Mouse (Mus musculus) megakaryocyte, embryonic 14.5 days (primary cell): ENCODE data around the gene Cacng5. TPM values are rescaled to one million over a fixed set of nuclear protein-coding genes. Genes with fewer than 3 reads are reported as not detected.
A peak's percentile ranks its signal among the peaks of the same experiment; 100 is the strongest.

Experiments
- H3K27me3 ChIP-seq: replicated peaks from 2 replicates; pipeline ENCODE3; 2012; ENCODE audit warnings: inconsistent platforms
- H3K36me3 ChIP-seq: replicated peaks from 2 replicates; pipeline ENCODE3; 2012; ENCODE audit warnings: low read length, inconsistent platforms, mixed read lengths
- H3K4me1 ChIP-seq: 2 replicates; pipeline ENCODE4 v1.6.1; 2012; ENCODE audit warnings: inconsistent platforms
- H3K4me3 ChIP-seq: replicated peaks from 2 replicates; pipeline ENCODE3; 2012; ENCODE audit warnings: moderate library complexity, mild to moderate bottlenecking, inconsistent platforms
- H3K9me3 ChIP-seq: 2 replicates; pipeline ENCODE4 v1.6.1; 2012; ENCODE audit warnings: inconsistent platforms
- FLI1 ChIP-seq: IDR thresholded peaks from 2 replicates; pipeline ENCODE4 v1.6.1; 2012; ENCODE audit warnings: low read length, inconsistent platforms, mixed read lengths
- GATA1 ChIP-seq: IDR thresholded peaks from 3 replicates; pipeline ENCODE4 v1.6.1; 2012; ENCODE audit warnings: mixed read lengths, low read length, inconsistent platforms, borderline replicate concordance
- polyA plus RNA-seq: library from polyadenylated mRNA; stranded (reverse); fragments of >175 nt; gene quantifications from 2 replicates; pipeline ENCODE4 v1.2.3, GENCODE M21; 2012; ENCODE audit warnings: low replicate concordance; ENCODE audit not compliant: insufficient read depth

Gene Cacng5
- polyA plus RNA-seq, 1 experiment, result not detected

DNA sequence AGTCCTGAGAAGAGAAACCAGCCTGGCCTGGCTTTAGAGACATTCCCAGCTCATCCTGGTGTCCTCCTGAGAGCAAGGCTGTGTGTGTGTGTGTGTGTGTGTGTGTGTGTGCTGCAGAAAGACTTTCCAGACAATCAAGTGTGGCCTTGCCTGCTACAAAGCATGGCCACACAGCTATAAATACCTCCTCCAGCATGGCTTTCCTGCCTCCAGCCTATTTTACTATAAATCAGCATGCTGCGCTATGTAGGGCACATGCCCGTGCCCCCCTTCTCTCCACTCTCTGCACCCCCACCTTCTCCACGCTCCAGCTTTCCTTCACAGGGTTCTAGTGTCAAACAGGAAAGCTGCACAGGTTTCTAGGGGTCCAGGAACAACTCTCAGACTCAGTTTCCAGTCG lies 19.2 kb downstream of the Cacng5 start:
- no peaks in the 10 kb centered on the region for H3K36me3 ChIP-seq
- H3K9me3 ChIP-seq, result peaks cover 7% of the 10 kb centered on the region
- no peaks in the 10 kb centered on the region for H3K4me1 ChIP-seq
- no peak overlapping the region for H3K4me3 ChIP-seq
- peaks cover 39% of the 10 kb centered on the region for H3K27me3 ChIP-seq
- no peak for TF ChIP-seq FLI1
- no peak for TF ChIP-seq GATA1

GRCm38 (mm10) chr11:107891377-107891776 lies 23.5 kb downstream of the Cacng5 start:
- Histone ChIP-seq H3K27me3 (peaks cover 34% of the 10 kb centered on the region), H3K4me3 (no peak overlapping the region), H3K9me3 (peaks cover 3% of the 10 kb centered on the region; the same call in 1 of the 2 replicates), H3K36me3 (no peaks in the 10 kb centered on the region), H3K4me1 (no peaks in the 10 kb centered on the region)
- TF ChIP-seq FLI1 (no peak), GATA1 (no peak)

DNA sequence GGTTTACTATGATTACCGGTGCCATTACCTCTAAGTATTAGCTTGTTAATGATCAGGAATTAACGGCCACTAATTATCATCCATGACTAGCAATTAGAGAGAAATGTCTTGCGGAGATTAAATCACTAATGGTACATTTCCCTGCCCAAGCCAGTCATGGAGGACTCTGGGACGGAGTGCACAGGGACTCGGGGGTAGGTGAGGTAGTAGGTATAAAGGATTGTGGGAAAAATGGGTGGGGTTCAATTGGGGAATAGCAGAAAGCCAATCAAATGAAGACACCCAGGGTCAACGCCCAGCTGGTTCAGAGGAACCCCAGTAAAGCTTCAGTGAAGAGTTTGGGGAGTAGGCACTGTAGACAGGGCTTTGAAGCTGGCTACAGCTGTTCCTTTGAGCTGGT lies 27.5 kb downstream of the Cacng5 start:
- no peaks in the 10 kb centered on the region; the same call in 1 of the 2 replicates for H3K4me1 ChIP-seq
- no peak overlapping the region for H3K4me3 ChIP-seq
- H3K27me3 ChIP-seq, result peaks cover 49% of the 10 kb centered on the region
- peaks cover 3% of the 10 kb centered on the region; the same call in 1 of the 2 replicates for H3K9me3 ChIP-seq
- no peak for TF ChIP-seq FLI1
- TF ChIP-seq GATA1, result no peak
- H3K36me3 ChIP-seq, result no peaks in the 10 kb centered on the region

- H3K27me3 ChIP-seq, result peaks cover 33% of the 10 kb centered on the region
- H3K36me3 ChIP-seq, result peaks cover 3% of the 10 kb centered on the region
- TF ChIP-seq GATA1 (no peak), FLI1 (no peak)
- peaks cover 27% of the 10 kb centered on the region for H3K9me3 ChIP-seq
- H3K4me1 ChIP-seq, result peaks cover 24% of the 10 kb centered on the region
- peak overlapping the region; percentile 11 for H3K4me3 ChIP-seq
Observed at GRCm38 (mm10) chr11:107876840-107877239, 38.0 kb downstream of the Cacng5 start.

GRCm38 (mm10) chr11:107875861-107876494 lies 38.9 kb downstream of the Cacng5 start:
- peak overlapping the region; percentile 19 for H3K4me3 ChIP-seq
- H3K27me3 ChIP-seq, result peaks cover 29% of the 10 kb centered on the region
- H3K9me3 ChIP-seq, result peaks cover 27% of the 10 kb centered on the region
- H3K4me1 ChIP-seq, result peaks cover 24% of the 10 kb centered on the region
- H3K36me3 ChIP-seq, result peaks cover 3% of the 10 kb centered on the region
- TF ChIP-seq GATA1, result no peak
- TF ChIP-seq FLI1, result no peak

DNA sequence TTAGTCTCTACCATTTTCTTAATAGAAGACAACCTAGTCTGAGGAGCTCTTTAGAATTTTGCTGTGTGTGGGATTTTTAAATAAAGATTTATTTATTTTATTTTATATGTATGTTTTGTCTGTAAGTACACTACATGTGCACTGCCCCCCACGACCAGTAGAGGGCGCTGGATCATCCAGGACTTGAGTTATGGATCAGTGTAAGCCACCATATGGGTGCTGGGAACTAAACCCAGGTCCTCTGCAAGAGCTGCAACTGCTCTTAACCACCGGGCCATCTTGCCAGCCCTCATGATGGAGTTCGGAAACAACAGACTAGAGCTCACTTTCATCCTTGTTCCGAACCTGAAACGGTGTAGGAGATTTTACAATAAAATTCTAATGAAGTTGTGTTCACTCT lies 42.1 kb downstream of the Cacng5 start:
- Histone ChIP-seq H3K4me1 (peaks cover 24% of the 10 kb centered on the region), H3K36me3 (peaks cover 3% of the 10 kb centered on the region), H3K27me3 (peaks cover 30% of the 10 kb centered on the region), H3K4me3 (no peak overlapping the region), H3K9me3 (peaks cover 27% of the 10 kb centered on the region)
- TF ChIP-seq FLI1 (no peak), GATA1 (no peak)

- H3K9me3 ChIP-seq, result no peaks in the 10 kb centered on the region
- TF ChIP-seq GATA1, result no peak
- TF ChIP-seq FLI1, result no peak
- H3K27me3 ChIP-seq, result peaks cover 36% of the 10 kb centered on the region
- H3K4me1 ChIP-seq, result peaks cover 4% of the 10 kb centered on the region; the same call in 1 of the 2 replicates
- H3K4me3 ChIP-seq, result no peak overlapping the region
- no peaks in the 10 kb centered on the region for H3K36me3 ChIP-seq
Observed at GRCm38 (mm10) chr11:107867509-107867908, 47.3 kb downstream of the Cacng5 start.

DNA sequence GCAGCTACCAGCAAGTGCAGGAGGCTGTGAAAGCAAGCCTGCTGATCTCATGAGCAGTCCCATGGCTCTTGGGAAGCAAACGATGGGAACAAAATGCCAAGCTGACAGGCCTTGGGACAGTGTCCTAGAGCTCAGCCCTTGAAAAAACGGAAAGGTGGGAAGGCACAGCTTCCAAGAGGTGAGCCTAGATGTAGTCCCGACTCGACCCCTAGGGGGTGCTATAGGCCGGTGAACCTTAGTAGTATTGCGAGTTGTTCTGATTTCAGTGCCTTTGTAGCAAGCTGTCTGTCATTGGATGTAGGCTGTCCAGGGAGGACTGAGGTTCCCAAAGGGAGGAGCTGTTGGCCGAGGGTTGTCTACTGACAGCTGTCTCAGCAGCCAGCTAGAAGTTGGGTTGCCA lies 49.7 kb downstream of the Cacng5 start:
- Histone ChIP-seq H3K36me3 (no peaks in the 10 kb centered on the region), H3K4me1 (peaks cover 4% of the 10 kb centered on the region; the same call in 1 of the 2 replicates), H3K27me3 (peaks cover 44% of the 10 kb centered on the region), H3K9me3 (no peaks in the 10 kb centered on the region), H3K4me3 (no peak overlapping the region)
- TF ChIP-seq GATA1 (no peak), FLI1 (no peak)

- TF ChIP-seq GATA1 (no peak), FLI1 (no peak)
- peaks cover 42% of the 10 kb centered on the region for H3K27me3 ChIP-seq
- H3K36me3 ChIP-seq, result no peaks in the 10 kb centered on the region
- H3K4me3 ChIP-seq, result no peak overlapping the region
- no peaks in the 10 kb centered on the region for H3K9me3 ChIP-seq
- peaks cover 4% of the 10 kb centered on the region; the same call in 1 of the 2 replicates for H3K4me1 ChIP-seq
Observed at GRCm38 (mm10) chr11:107864024-107864423, 50.8 kb downstream of the Cacng5 start.

GRCm38 (mm10) chr11:107861738-107862137 lies 53.1 kb downstream of the Cacng5 start:
- TF ChIP-seq GATA1, result no peak
- no peak for TF ChIP-seq FLI1
- Histone ChIP-seq H3K4me1 (peaks cover 4% of the 10 kb centered on the region; the same call in 1 of the 2 replicates), H3K9me3 (no peaks in the 10 kb centered on the region), H3K27me3 (peaks cover 43% of the 10 kb centered on the region), H3K36me3 (no peaks in the 10 kb centered on the region), H3K4me3 (no peak overlapping the region)
